Mouse (Mus musculus): Measurements from ENCODE around the gene Hexb.

Gene Hexb

DNA sequence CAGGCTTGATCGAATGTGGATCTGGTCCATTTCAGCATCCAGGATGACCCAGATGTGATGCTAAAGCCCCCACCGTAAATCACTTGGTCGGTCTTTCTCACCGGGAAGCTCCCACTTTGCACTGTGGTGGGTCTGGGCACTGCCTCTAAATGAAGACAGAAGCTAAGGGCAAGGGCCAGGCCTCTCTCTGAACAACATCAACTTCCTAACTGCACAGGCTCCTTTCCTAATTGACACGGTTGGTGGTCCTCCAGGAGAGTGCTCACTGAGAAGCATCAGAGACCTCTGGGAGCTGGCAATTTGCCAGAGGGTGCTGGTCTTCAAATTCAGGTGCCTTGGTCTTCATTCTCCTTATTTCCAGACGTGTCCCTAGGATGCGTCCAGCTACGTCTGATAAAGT lies 25.7 kb upstream of the Hexb start:
- DNase-seq: no peak

DNA sequence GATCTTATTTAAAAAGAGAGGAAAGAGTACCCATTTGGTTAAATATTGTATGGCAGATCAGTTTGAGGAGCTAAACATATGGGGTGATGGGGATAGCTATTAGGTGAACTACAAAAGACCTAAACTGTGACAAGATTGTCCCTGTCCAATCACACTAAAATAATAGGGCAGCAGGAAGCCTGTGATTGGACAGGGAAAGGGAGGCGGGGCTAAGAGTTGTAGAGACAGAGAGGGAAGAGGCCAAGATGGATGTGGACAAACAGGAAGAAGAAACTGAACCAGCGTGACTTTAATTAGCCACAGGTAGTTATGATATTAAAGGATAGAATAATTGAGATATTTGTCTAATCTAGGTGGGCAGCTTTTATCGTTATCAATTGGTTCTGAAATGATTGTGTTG lies 21.9 kb upstream of the Hexb start:
- no peak for DNase-seq

DNA sequence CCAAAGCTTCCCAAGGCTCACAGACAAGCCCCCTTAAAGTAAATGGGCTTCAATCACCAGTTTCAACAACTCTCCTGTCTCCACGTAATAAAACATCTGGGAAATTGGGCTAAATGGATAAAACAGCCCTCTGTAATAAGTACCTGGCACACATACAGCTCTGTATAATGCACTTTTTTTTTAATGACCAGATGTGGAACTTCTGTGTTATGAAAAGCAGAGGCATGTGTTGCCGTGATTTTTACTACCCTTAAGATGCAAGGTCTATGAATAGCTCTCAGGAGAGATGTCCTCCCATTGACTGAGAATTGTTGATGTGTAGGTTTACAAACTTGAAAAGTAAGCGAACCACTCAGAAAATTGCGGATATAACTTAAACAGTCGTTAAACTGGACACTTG lies 18.0 kb upstream of the Hexb start:
- DNase-seq: no peak

DNA sequence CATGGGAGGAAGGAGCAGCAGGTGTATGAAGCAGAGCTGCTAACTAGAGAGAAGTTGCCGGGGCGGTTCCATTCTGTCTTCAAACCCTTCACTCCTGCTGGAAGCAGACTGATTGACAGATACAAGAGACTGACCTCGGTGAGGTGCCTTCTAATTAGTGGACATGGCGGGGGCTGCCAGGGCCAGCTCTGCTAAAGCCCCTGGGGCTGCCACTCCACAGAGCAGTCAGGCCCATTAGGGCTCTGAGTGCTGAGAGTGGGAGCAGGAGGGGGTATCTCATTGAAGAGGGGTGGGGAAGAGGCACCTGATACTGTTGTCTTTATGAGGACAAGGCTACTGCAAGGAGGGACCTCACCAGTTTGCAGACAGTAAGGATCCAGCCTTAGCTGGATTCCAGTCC lies 17.4 kb upstream of the Hexb start:
- no peak for DNase-seq

DNA sequence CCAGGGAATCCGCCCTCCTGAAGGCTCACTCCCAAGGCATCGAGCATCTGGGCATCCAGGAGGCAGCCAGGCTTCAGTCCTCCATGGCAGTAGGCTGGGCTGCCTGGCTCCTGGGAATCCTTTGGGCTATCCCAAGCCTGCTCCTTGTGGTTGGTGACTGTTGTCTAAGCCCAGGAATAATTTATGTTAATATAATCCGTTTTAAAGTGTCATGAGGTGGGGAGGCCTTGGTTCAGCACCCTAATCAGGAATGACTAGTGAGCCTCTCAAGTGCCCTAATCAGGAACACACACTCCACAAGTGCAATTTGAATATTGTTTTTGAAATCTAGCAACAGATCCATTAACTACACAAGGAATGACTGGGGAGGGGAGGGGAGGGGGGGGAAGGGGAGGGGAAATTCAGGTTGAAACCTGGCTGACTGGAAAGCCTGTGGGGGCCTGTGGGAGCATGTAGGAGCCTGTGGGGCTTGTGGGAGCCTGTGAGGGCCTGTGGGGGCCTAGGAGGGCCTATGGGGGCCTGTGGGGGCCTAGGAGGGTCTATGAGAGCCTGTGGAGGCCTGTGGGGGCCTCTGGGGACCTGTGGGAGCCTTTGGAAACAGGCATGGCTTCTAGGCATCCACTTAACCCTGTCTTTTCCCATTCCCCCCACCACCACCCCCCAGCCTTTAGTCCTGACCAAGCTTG lies 16.6 kb upstream of the Hexb start:
- DNase-seq: no peak

DNA sequence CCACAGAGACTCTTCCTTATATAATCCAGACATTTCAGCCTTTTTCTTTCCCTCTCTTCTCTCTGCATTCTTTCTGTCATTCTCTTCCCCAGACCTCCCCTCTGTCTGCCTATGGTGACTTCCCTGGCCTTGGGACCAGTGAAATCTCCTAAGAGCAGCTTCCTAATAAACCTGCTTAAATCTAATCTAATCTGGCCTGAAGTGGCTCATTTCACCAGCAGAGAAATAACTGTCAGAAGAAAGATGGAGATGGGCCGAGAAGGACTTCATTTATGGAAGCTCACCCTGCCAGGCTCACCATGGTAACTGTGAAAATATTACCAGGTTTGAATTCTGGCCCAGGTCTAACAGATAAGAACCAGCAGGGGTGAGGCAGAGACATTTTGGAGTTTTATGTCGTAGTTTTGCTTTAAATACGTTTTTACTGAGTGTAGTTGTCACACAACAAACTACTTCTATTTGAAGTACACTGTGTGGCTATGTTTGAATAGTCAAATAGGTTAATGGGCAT lies 10.4 kb upstream of the Hexb start:
- DNase-seq: no peak

DNA sequence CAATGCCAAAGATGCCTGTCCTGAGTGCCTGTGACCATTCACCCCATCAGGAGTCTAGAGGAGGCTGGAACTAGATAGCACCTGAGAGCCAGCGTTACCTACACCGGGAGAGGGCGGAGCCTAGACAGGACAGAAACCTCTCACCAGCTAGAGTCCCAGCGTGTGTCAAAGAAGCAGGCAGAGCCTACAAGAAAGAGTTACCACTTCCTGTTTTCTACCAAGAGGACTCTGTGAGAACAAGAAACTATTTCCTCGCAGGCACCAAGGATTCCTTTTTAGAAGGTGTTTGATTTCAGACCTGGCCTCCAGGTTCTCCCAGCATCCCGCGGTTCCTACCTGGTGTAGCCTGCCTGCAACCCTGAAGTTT lies 9.9 kb upstream of the Hexb start:
- no peak for DNase-seq

DNA sequence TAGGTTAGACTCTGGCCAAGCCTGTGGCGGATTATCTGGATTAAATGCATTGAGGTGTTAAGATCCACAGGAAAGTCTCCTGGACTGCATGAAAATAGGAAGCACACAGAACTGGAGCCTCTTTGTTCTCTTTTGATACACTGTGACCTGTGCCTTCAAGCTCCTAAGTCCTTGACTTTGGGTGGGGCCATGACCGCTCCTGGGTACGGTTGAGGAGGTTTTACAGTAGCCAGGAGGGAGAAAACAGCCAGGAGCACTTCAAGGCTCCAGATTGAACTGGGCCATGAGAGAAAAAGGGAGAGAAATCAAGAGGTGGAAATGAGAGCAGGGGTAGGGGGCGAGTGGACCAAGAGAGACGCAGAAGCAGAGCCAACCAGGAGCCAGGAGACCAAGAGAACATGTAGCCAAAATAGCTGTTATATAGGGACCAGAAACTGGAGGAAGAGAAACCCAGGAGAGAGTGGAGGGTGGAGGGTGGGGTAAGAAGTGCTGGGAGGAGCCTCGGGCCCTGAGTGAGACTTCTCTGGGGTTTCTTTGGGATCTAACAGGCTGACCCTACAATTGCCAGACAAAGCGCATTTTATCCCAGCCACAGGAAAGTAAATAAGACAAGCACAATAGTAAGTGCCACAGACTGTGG lies 9.4 kb upstream of the Hexb start:
- DNase-seq: peak; percentile 32

DNA sequence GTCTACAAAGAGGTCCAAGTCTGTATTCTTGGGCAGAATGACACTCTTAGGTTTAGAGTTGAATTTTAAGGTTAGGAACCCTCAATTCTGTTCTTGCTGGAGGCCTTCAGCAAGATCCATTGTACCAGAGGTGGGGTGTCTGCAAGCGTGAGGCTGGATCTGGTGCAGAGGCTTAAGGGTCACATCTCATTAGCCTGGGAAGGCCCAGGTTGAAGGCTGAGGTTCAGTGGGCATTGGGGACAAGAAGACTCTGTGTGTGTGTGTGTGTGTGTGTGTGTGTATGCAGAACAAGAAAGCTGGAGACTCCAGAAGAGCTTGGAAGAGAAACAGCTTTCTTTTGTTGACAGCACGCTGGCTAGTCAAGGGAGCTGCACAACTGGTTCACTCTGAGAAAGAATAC lies 7.9 kb upstream of the Hexb start:
- DNase-seq: peak; percentile 71

DNA sequence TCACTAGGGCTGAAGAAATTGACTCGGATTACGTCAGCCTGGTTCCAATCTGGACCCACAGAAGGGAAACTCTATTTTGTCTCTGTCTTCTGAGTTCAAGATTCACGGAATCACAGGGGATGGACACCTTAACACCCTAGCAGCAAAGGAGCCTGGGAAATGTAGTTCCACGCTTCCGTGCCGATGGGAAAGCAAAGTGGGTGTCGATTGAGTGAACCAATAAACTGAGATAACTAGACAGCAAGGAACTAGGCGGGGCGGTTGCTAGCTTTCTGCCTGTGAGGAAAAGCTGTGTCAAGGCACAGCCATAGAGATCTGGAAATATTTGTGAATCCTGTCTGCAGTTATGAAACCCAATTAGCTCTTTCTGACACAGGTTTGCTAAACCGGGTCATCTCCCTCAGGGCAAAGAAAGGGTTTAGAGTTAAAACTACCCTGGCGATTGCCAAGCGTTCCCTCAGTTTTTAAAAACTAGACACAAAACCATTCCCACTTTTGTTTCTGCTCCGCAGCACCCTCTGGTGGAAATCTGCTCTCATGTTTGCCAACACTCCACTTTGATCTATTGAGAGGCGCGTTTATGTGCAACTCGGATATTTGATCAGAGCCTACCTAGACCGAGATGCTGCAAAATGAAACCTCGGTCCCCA lies 7.0 kb upstream of the Hexb start:
- peak; percentile 95 for DNase-seq

DNA sequence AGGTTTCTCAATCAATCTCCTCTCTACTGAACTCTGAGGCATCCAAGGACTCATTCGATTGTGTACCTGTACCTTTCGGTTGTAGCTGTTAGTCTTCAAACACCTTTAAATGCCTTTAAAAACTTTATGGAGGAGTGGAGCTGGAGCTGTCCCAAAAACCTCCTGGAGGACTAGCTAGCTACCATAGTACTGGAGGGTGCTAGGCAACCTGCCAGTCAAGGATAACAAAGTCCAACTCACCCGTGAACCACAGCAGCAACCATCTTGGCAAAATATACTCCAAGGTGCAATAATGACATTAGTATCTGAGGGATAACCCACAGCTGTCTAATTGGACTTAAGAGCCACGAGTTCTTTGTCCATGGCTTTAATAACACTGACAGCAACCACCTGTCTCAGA lies 3.7 kb upstream of the Hexb start:
- DNase-seq: peak; percentile 77

DNA sequence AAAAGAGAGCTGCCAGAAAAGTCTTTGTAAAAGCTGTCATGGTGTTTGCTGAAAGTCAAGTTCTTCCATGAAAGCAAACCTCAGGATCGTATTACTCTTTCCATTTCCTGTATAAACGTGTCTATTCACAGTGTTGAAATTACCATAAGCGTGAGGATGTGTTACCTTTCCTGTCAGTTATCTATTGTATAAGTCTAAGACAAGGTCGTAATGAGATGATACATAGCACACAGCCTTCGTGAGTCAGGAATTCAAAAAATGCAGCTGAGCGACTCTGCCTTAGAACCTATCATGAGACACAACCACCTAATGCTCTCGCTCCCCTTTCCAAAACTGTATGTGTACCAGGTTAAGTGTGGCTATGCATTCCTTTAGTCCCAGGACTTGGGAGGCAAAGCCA lies 2.9 kb upstream of the Hexb start:
- DNase-seq: no peak

DNA sequence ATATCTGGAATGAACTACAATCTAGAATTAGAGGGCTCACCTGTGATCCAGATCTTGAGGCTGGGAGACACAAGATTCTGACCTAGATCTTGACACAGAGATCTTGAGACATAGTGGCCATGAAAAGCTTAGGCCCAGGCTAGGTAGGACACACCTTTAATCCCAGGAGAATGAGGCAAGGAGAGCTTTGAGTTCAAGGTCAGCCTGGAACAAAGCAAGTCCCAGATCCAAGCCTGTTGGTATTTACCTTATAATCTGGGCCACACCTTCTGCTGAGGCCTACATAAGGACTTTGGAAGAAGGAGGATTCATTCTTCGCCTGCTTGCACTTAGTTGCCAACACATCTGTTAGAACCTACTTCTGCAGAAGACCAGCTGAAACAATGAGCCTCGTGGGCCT lies 966 bp upstream of the Hexb start:
- DNase-seq: no peak

DNA sequence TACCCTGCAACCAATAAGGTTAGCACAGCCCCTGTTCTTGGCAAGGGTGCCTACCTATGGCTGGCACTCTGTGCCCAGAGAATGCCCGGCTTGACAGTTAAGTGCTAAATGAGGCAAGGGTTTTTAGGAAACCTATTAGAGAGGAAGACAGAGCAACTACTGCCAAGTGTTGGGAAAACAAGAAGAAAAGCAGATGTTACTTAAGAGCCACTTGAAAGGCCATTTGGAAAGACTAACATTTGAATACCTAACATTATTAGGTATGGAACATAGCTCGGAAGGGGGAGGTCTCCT lies 1.3 kb downstream of the Hexb start:
- DNase-seq: no peak

DNA sequence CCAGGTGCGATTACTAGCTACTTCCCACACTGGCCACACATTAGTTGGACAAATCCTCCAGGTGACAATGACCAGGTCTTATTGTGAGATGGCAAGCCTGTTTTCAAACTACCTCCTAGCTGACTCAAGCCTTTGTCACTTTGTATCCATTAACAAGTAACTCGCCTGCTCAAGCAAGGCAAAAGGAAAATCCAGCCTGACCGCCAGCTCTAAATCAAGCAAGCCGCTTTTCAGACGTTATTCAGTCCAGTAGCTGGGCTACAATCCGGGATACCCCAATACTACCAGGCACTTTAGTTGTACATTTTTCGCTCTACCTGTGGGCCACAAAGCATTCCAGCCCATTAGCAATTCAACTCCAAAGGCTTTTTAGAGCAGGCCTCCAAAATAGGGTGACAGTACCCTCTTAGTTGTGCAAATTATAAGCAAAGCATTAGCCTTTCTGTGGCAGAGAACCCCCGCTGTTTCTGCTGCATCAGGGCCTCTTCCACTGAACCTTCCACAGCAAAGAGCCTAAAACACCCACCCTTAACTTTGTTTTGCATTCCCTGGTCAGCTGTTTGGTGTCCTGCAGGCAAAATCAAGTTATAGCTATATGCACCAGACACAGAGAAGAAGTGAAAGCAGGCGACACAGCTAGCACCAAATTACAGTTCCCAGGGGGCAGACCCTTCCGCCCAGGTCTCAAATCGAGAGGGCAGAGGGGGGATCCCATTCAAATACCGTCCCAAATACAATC lies 1.8 kb downstream of the Hexb start:
- DNase-seq: peak; percentile 59

DNA sequence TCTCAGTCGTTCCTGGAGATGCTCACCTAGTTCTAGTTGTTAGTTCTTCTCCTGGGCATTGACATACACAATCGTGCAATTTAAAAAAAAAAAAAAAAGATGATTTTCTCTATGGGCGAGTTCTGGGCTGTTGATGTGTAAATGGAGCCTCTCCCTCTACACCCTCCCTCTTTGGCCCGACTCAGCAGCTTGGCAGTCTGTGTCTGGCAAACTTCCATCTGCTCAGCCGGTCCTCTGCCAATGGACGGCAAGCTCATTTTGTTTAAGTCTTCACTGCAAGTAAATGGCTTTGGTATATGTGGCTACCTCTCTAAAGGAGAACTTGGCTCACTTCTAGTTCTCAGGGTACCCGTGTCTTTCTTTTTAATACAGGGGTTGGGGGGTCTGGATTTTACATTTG lies 4.7 kb downstream of the Hexb start:
- DNase-seq: peak; percentile 84

DNA sequence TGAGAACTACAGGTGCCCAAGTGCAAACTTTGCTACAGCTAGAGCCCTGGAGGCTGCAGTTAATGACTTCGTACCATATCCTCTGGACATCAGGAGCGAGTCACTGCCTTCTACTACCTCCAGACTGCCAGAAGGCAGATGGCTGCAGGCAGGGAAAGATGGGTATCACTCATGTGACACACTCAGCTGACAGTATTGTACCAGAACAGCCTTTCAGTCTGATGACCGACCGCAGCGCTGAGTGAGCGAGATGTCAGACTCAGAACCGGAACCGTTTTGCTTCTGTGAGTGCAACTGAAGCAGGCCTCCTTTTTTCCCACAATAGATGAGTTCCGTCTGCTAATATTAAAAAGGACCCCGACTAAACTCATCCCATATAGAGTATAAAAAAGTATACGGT lies 5.5 kb downstream of the Hexb start:
- no peak for DNase-seq

DNA sequence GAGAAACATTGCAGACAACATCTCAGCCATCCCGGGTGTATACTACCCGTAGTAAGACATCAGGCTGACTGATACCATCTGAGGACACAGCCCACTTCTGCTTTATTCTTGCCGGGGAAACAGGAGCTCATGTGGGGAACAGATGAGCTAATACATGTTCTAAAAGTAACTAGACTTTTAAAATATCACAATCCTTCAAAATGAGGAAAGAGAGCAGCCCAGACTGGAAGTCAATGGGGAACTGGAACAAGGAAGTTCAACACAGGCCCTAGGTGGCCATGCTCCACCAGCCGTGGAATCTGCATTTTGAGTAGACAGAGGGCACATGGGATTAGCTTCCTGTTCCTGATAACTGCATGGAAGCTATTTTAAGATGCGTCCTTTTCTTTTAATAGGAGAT lies 10.5 kb downstream of the Hexb start:
- no peak for DNase-seq

DNA sequence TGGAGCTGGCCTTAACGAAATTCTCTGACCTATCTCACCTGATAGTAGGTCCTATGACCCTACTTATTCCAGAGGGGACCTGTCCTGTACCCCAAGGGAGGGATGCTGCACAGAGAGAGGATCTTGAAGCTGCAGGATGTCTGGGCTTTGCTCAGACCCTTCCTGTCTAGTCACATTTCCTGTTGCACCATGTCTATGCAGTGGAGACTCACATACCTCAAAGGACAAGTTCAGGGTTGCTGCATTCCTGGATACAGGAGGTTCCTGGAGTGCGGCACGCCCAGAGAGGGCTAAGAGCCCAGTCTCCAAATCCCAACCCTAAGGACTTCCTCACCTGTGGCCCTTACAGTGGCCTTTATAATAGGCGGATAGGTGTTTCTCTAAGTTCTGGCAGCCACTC lies 11.8 kb downstream of the Hexb start:
- DNase-seq: no peak

DNA sequence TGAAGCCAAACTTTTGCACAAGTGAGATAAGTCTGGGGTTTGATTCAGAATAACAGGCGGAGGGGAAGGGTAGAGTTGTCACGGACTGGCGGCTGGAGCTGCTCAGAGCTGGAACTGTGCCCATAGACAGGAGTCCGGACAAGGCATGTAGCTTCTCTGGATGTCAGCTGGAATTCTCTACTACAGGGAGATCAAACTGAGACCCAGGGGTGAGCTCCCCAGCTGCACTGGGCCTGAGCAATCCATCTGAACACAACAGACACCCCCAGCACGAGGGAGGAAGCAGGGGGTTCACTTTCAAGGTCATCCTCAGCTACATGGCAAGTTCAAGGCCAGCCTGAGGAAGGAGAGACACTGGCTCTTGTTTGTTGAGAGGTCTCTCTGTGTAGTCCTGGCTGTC lies 13.5 kb downstream of the Hexb start:
- no peak for DNase-seq

DNA sequence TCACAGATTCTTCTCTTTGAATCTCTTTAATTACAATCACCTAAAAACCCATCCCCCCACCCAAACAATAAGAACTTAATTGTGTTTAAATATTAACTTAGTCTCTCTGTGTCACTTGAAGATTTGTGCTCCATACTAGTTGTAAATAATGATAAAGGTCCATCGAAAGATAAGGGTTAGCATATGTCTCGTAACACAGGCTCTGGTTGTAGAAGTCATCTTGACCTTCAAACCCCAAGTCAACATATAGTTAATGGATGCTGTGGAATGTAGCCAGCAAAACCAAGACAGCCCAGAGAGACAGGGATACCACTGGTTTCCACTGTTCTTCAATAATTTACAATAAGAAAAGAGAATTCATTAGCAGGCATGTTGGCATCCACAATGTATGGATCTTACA lies 14.0 kb downstream of the Hexb start:
- no peak for DNase-seq

DNA sequence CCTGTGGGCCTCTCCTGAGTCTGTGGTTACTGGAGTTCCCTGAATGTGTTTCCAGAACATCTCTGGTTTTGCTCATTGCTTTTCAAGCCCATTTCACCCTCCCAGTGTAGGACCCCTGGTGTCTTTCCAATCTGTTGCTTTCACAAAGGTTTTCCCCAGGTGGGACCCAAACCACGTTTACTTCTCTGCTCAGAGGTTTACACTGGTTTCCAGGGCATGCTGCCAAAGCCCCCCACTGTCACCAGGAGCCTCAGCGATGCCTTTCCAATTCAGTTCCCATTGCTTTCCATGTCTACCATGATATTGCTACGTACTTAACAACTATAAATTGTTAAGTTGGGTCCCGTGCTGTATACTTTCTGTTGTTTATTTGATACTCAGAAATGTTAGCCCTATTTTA lies 15.3 kb downstream of the Hexb start:
- no peak for DNase-seq

DNA sequence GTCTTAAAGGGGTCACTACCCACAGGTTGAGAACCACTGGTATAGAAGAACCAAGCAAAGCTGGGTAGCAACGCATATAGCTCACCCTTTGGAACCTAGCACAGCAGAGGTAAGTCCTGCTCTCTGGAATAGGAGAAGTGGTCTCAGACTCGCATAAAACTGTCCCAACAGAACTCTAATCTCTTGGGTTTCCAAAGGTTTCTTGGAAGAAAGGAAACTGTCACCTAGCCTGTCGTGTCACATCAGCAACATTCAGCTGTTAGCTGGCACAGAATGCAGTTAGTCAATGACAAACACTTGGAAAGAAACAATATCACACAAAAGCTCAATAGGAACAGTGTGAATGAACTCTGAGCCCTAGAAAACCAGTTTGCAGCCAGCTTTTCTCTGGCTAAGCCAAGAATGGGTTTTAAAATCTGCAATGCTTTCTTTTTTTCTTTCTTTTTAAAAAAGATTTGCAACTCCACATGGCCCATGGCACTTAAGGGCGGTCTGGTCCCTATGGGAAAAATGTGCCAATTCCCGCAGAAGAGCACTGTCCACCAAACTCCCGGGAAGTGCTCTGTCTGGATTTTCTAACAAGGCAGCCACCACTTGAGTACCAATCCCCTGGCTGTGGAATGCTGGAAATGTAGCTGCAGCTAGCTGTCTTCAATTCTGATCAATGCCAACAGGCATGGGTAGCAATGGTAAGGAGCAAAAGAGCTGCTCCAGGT lies 17.9 kb downstream of the Hexb start:
- no peak for DNase-seq

All from kidney, adult 9 months (tissue).